Mouse (Mus musculus) left cerebral cortex, postnatal 4 days (tissue): ENCODE measurements around the gene Eipr1. TPM values are rescaled to one million over a fixed set of nuclear protein-coding genes. Genes with fewer than 3 reads are reported as not detected.
"Not testable (repeated sequence)": the region's sequence is repeated elsewhere in the genome, so short reads cannot be mapped to it uniquely, and the experiment has no call there.

Experiments
- DNase-seq: peaks from one replicate; pipeline ENCODE4 v3.0.0-alpha.2; 2022
- intact Hi-C: fragments of 180-260 bp; cut with DNase I; formaldehyde crosslinking; loops from one replicate; pipeline ENCODE4 v1.15.1; 2025
- total RNA-seq, 2 experiments: library from RNA; stranded (reverse); gene quantifications; 2 replicates each; pipeline ENCODE4 v1.2.3; 2021

Gene Eipr1
- total RNA-seq: 10 to 100 TPM; 46.2 to 49.9 TPM

DNA sequence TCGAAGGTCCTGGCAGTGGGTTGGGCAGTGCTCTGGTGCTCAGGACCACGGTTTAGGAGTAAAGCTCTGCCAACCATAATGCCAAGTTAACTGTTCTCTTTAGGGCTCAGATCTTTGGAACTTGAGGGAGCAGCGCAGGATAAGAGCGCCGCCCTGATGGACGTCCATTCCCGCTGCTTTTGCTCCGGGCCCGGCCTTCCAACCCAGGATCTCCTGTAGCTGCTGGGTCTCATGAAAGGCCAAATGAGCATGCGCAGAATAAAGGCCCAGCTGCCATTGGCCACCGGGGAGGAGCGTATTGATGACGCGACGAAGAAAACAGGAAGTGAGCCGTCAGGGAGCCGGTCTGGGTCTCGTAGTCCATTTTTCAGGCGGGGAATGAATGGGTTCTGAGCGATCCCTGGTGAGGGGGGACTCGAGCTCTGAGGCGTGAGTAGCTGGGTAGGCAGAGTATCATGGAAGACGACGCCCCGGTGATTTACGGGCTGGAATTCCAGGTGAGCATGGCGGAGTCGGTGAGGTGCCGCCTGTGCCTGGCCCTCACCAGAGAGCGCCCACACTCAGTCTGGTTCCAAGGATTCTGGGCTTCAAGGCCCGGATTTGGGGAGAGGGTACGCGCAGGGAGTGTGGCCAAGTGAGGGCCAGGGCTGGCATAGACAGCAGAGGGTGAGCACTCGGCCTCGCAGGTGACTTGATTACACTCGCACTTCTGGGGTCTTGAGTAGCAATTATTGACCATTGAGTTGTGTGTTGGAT, at the start of gene Eipr1:
Eipr1 (plus strand) TSS at position 296 of the 756 bp plus-strand sequence.
- DNase-seq: peak; percentile 89
- intact Hi-C loops: no loop called here

DNA sequence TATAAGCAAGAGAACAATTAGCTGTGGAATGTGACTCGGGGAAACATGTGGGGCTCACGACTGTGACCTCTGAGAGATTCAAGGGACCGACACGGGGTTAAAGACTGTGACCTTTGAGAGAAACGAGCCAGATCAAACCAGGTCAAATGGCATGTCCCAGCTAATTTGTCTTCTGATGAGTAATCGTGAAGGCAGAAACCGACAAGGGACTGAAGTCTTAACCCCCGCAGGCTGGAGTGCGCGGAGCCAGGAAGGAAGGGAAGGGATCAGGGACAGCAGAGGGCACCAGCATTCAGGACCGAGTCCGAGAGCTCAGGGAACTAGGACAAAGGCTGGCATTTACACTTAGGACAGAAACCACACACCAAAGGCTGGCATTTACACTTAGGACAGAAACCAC, 47.2 kb upstream of the Eipr1 start:
- DNase-seq: no peak
- intact Hi-C loops: loop anchor here (10.0 kb wide), 2 partner anchors 640 to 830 kb away; no protein-coding TSS in a partner anchor

DNA sequence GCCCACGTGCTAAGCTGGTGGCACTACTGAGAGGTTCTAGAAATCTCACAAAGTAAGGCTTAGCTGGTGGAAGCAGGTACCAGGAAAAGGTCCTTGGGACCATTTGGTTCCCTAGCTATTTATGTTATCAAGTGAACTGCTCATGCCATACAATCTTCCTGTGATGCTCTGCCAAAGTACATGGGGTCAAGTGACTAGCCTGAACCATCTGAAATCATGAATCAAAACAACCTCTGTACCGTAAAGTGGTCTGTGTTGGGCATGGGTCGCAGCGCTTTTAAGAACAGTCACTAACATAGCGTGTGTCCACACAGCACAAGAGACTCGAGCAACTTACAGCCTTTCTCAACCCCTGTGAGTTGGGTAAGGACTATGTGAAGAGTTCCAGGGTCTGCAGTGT, 46.4 kb upstream of the Eipr1 start:
- no peak for DNase-seq
- intact Hi-C loops: loop anchor here (10.0 kb wide), 2 partner anchors 640 to 830 kb away; no protein-coding TSS in a partner anchor

DNA sequence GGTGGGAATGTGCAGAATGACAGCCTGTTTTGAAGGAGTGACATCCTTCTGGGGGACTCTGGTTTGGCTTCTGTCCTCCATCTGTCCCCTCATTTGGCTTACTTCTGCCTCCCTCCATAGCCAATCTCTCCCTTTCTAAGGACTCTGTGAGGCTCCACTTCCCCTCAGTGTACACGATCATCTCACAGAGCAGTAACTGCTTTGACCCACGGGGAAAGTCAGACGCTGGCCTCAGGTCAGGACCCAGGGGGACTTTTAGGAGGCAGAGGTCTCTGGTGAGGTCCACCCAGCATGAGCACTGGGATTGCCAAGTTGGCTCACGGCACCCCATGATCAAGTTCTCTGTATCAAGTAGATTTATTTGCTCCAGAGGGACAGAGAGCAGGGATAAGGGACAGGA, 43.4 kb upstream of the Eipr1 start:
- DNase-seq: no peak
- intact Hi-C loops: loop anchor here (10.0 kb wide), 2 partner anchors 637 to 827 kb away; no protein-coding TSS in a partner anchor

DNA sequence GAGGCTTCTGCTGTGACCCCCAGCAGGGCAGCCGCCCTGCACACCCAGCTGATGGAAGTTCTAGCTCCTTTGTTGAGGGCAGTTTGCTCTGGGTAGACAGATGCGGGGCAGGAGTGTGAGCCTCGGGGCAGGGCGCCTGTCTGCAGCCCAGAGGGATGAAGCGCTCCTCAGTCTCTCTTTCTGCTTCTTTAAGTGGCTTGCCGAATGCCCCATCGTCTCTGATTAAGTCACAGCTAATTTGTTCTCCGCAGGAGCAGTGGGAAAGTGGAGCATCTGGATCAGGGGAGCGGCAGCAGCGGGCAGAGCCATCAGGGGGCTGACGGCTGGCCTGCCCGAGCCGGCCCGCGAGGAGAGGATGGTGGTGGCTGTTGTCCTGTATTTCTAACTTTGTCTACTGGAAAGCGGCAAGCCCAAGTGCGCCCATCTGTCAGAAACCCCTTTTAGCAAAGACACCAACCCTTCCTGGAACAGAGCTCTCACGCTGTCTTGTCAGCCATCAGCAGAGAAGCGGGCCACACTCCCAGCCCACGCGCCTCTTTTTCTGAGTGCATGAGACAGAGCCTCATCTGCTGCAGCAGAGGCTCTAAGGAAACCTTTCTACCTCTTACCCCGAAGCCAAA, 40.9 kb upstream of the Eipr1 start:
- no peak for DNase-seq
- intact Hi-C loops: no loop called here

DNA sequence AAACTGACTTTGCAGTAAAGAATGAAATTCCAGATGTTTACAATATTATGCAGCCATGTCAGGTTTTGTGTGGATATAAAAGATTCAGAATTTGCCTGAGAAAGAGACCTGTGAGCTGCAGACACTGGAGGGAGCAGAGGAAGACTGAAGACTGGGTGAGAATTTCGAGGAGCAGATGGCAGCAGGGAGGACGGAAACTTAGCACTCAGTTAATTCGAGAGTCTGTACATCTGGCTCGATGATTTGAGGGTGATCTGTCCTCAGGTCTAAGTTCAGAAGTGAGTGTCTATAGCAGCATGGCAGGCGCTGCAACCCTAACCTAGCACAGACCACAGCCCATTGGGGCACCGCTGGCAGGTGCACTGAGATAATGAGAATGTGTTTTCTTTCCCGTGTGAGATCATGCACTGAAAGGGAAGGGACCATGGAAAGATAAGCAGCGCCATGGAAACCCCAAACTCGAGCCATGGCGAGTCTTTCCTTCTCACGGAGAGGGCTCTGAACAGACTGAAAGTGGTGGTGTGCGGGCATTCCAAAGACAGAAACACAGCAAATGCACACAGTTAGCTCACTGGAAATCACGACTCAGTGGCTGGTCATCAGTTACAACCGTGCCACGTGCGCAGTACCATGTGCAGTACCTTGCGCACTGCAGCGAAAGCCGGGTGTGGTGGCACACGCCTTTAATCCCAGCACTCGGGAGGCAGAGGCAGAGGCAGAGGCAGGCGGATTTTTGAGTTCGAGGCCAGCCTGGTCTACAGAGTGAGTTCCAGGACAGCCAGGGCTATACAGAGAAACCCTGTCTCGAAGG, 36.6 kb upstream of the Eipr1 start:
- intact Hi-C loops: no loop called here
- DNase-seq: no peak

DNA sequence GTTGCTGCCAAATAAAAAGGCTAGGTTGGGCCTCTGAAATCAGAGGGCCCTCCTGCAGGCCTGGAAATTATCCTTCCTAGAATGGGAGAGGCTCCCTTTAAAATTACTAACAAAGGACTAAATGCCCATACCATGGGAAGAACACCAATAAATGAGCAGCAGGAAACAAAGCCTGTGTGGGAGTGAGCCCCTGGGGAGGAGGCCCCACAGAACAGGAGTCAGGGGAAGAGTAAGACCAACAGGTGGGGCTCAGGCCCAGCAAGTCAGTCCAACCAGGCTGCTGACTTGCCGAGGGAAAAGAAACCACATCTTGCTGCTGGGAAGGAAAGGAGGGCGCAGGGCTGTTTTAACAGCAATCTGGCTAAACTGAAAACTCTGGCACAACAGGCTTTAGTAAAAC, 34.5 kb upstream of the Eipr1 start:
- intact Hi-C loops: no loop called here
- no peak for DNase-seq

DNA sequence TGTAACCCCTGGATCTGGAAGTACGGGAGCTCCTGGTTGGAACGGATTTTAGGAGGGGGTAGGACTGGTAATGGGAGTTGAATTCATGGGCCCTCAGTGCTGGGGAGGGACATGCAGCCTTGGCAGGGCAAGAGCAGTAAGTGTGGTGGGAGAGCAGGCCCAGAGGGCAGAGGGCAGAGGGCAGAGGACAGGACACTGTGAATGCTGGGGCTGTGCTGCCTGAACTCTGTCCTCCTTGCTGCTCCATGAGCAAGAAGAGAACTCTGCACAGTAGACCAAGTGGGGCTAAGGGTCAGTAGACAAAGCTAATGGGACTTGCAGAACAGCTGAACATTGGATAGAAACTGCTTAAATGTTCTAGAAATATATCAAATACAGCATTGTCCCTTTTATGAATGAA, 33.5 kb upstream of the Eipr1 start:
- intact Hi-C loops: no loop called here
- no peak for DNase-seq

DNA sequence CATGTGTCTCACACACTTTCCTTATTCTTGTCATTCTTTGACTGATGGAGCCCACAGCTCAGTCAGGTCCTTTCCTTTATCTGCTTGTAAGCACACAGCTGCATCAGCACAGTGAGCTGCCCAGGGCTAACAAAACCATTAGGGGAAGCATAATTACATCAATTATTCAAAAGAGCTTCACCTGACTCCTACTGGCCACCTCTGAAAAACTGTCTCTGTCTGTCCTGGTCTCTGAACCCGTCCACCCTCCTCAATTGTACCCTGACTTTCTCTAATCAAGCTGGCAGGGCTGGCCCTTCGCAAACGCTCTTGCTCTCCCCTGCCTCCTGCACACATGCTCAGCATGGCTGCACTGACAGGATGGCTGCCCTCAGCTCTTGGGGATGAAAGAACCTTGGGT, 27.2 kb upstream of the Eipr1 start:
- intact Hi-C loops: no loop called here
- no peak for DNase-seq

DNA sequence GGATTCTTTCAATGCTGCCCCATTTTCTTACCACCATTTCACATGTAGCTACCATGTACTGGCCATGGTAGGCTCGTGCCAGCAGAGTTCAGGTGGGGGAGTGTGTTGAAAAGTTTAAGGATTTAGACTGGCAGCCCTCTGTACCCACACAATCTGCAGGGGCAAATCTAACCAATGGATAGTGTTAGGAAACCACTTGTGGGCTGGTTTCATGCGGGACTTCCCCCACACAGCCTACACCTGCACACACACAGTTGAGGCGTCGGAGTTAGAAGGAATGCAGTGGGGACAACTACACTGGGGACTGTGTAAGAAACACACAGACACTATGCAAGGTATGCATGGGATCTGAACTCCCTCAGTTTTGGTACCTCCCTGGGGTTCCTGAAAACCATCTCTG, 25.4 kb upstream of the Eipr1 start:
- DNase-seq: no peak
- intact Hi-C loops: no loop called here

DNA sequence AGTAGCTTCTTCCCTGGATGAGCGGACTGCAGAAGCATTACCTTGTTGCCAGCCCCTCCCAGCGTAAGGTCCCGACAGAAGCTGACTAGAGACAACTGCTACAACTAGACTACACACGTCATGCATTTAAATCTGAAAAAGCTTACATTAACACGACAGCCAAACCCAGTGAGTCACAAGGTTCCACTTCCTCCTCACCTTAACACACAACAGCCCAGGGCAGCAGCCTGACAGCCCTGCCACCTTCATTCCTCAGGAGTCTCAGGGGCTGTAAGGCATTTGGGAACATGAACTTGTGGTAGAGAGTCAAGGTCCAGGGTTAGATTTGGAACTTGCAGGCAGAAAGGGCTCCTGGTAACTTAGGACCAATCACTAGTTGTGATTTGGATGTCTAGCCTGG, 24.5 kb upstream of the Eipr1 start:
- no peak for DNase-seq
- intact Hi-C loops: no loop called here

DNA sequence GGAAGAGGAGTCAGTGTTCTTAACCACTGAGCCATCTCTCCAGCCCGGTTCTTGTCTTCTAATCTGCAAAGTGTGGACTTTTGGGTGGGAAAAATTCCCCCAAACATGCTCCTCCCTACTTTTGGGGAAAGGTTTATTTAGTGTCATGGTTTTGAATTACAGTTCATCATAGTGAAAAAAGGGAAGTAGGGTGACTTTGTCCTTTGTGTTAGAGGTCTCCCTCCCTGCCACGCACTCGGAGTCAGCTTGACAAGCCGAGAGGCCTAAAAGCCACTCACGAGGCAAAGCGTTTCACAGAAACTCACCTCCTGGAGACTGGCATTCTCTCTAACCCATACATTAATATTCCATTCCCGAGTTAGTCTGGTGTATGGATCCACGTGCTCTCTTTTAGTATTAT, 19.0 kb upstream of the Eipr1 start:
- DNase-seq: no peak
- intact Hi-C loops: no loop called here

DNA sequence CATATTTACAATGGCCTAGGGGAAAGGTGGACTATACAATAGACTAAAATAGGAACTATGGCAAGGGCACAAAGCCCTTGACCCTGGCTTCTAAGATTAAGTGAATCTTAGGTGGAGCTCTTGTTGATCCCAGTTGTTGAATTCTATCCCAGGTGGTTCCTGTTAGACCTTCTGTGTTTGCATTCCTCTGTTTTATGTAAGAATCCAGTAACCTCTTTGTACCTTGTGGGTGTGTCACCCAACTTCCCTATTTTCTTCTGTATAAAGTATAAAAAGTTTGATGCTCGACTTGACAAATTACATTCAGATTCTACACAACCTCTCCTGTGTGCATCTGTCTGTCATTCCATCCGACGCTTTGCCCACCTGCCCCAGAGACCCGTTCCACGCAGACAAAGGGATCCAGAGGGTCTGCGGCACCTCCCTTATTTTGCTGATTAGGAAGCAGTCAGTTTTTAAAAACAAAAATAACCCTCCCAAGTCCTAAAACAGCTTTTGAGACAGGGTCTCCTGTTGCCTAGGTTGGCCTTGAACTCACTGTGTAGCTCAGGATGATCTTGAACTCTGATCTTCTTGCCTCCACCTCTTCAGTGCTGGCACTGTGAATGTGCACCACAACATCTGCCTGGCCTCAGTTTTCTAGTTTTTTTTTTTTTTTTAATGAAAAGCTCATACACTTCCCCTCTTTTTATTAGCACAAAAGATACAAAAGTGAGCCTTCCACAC, 17.9 kb upstream of the Eipr1 start:
- intact Hi-C loops, DNase-seq: not testable (repeated sequence)

DNA sequence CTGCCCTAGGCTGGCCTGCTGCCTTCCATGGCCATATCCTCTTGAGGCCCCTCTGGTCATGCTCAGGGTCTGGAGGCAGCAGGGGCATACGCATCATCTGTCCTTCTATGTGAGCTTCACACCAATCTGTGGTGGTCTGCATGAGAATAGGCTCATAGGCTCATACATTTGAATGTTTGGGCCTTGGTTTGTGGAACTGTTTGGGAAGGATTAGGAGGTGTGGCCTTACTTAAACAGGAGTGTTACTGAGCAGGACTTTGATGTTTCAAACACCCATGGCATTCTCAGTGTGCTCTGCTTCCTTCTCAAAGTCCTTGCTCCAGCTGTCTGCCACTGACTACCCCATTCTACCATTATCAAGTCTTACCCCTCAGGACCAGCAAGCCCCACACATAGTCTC, 17.3 kb upstream of the Eipr1 start:
- DNase-seq: no peak
- intact Hi-C loops: no loop called here

DNA sequence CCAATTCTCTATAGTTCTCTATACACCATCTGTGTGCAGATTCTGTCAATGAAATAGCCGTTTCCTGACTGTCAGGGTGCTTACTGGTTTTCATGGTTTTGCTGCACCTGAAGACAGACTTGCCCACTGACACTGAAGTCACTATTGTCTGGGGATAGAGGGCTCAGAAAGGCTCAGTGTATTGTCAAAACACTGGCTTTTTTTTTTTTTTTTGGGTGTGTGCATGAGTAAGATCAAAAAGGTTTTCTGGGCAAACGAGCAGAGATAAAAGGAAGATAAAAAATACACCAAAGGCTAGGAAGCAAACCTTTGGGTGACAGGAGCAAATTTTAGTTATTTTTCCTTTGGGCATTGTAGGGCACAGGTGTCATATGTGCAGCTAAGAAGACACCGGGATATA, 16.3 kb upstream of the Eipr1 start:
- DNase-seq: no peak
- intact Hi-C loops: no loop called here

DNA sequence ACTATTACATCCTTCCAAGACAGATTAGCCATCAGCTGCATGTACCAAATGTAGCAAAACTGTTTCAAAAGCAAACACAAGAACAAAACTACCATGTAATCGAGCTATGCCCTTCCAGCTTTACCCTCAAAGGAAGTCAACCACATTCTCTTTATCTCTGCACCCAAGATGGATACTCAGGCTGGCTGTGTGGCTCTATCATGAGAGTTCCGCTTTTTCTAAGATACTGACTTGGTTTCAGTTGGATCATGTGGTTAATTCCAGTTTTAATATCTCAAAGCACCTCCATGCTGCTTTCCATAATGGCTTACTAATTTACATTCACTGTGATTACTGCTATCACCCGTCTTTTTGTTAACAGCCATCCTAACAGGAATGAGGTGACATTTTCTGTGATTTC, 8.3 kb upstream of the Eipr1 start:
- no peak for DNase-seq
- intact Hi-C loops: no loop called here

DNA sequence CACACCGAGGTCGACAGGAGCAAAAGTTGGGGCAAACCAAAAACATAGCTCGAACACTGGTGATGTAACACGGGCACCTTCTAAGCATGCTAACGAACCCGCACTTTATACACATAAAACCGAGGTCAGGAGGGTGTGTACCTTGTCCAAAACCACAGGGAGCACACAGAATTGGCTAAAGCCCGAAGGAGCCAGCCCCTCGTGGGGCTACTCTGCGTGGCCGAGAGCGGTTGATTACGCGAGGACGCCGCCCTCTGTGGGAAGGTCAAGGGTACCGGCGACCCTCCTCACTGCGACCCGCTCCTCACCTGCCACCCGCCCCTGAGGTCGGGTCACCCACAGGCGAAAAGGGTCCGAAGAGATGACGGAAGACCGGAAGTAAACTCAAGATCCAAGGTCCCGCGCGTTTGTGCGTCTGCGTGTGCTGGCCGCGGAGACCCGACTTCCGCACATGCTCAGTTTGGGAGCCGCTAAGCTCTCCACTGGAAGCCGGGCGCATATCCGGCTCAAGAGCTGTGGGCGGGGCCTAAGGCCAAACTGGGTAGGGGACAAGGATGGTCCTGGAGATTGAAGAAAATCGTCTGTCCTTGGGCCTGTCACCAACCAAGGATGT, 1.5 kb upstream of the Eipr1 start, which contains the start of gene Trappc12:
Trappc12 (minus strand) TSS at position 452 of the 613 bp plus-strand sequence.
- peak; percentile 92 for DNase-seq
- intact Hi-C loops: no loop called here

DNA sequence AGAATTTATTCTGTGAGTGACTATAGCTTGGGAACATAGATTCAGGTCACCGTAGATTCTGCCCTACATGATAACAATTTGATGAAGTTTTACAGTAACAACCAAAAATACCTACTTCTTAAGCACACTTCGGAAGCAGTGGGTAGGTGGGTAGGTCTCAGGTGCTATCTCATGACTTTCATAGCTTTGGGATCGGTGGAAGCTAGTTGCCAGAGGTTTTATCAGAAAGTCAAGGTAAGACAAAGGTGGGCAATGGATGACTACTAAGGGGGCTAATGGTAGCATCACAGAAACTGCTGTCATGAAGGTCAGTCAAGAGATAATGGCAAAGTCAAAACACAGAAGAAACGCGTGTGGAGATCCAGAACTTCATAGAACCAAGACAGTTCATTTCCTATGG, 727 bp upstream of the Eipr1 start:
- no peak for DNase-seq
- intact Hi-C loops: no loop called here

DNA sequence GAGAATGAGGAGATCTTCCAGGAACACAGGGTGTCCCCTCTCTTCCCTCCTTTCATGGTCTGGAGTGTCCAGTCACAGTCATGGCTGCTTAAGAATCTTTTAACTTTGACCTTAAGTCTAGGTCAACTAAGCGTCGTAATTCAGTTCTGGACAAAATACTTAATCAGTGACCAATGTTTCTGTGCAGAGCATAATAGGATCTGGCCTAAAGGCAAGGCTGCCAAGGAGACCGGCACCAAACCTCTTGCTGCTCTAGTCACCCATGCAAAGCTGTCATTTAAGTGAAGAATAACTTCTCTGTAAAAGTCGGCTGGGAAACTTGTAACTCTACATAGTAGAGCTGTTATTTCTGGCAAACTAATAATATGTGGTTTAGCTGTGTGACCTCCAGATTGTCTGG, 4.4 kb downstream of the Eipr1 start:
- no peak for DNase-seq
- intact Hi-C loops: no loop called here

DNA sequence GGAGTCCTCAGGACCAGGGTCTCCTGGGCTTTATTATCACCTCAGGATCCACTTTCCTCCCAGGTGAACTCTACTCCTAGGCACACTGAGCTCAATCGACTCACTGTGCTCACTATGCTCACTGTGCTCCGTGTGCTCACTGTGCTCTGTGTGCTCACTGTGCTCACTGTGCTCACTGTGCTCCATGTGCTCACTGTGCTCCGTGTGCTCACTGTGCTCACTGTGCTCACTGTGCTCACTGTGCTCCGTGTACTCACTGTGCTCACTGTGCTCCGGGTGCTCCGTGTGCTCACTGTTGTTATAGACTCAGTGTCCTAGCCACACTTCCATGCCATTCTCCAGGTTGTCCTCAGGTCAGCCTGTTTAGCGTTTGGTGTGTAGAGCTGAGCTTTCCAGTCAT, 18.4 kb downstream of the Eipr1 start:
- no peak for DNase-seq
- intact Hi-C loops: no loop called here
